Mouse (Mus musculus) embryonic fibroblast, embryonic 13.5 days (primary cell): Measurements from ENCODE around the gene Kcnn3. TPM values are rescaled to one million over a fixed set of nuclear protein-coding genes. Genes with fewer than 3 reads are reported as not detected.

Source experiments
- H3K27ac ChIP-seq: 2 replicates; pipeline ENCODE4 v1.5.1; 2012; ENCODE audit warnings: low read length, control low read depth, inconsistent platforms; ENCODE audit not compliant: insufficient read depth
- H3K4me1 ChIP-seq: 2 replicates; pipeline ENCODE4 v1.6.1; 2011; ENCODE audit warnings: low read length; ENCODE audit not compliant: control insufficient read depth, insufficient read depth
- H3K4me3 ChIP-seq: 2 replicates; pipeline ENCODE4 v1.5.1; 2011; ENCODE audit warnings: mild to moderate bottlenecking, control low read depth, low read length; ENCODE audit not compliant: insufficient read depth
- CTCF ChIP-seq: IDR thresholded peaks from 2 replicates; pipeline ENCODE4 v1.5.1; 2011; ENCODE audit warnings: mild to moderate bottlenecking, control low read depth, low read length, moderate library complexity, borderline replicate concordance; ENCODE audit not compliant: insufficient read depth
- POLR2A ChIP-seq: IDR thresholded peaks from 2 replicates; pipeline ENCODE4 v1.6.1; 2011; ENCODE audit warnings: low read depth, mild to moderate bottlenecking, control low read depth, low read length, moderate library complexity
- polyA plus RNA-seq: library from polyadenylated mRNA; stranded (reverse); fragments of >200 nt; gene quantifications from 2 replicates; pipeline ENCODE4 v1.2.4, GENCODE M21; 2011; ENCODE audit warnings: low read depth; ENCODE audit not compliant: missing spikeins, insufficient read length

Kcnn3 gene
- polyA plus RNA-seq, 1 experiment: 1.6 TPM

DNA sequence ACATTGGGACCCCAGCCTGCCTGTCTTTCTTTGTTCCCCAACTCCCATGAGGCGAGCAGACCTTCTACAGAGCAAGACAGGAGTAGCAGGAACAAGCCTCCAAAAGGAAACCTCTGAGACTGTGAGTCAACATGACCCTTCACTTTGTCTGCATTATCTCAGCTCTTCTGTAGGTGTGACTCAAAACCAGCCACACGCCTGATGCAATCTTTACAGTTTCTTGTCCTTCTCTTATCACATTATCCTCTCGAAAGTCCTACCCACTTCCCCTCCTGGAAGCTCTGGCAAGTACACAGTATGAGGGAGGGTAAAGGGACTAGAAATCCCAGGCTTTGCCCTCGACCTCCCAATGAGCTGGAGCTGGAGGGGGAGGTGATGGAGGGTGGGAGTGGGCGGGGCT lies 166.1 kb downstream of the Kcnn3 start:
- Histone ChIP-seq H3K4me3 (no peak overlapping the region), H3K4me1 (no peaks in the 10 kb centered on the region), H3K27ac (no peak overlapping the region)
- TF ChIP-seq CTCF: no peak
- TF ChIP-seq POLR2A: no peak

DNA sequence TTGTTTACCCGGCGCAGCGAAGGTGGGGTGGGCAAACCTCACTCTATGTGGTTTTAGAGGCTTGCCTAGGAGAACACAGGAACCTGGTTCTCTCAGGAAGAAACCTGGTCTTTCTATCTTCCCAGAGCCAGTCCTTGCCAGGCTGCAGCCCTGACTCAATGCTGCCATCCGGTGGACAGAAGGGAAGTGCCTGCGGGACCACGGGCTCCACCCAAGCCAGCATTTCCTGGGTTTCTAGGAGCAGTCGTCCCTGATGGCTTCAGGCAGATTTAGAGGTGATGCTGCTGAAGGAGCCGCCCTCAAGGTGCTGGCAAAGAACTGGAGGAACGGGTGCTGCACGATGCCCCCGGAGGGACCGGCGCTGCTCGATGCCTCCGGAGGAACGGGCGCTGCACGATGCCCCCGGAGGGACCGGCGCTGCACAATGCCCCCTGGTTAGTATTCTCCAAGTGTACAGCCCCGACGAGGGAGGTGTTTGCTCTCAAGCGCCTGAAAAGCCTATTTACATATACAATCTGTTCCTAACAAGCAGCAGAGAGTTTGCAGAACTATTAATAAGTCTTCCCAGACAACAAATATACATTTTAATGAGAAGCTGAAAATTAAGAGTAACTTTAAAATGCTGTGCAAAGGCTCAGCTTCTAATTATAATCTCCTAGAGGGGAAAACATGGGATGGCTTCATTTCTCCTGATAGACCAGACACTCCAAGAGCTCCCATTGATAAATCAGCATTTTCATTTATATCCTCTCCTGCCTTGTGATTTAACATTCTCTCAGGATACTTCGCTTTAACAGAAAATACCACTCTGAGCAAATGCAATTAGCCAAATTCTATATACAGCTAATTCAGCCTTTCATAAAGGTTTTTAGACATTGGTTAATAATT lies 169.0 kb downstream of the Kcnn3 start:
- peak overlapping the region; percentile 40; the same call in 1 of the 2 replicates for H3K4me3 ChIP-seq
- H3K27ac ChIP-seq: no peak overlapping the region
- no peaks in the 10 kb centered on the region for H3K4me1 ChIP-seq
- TF ChIP-seq CTCF: peak; percentile 98
- no peak for TF ChIP-seq POLR2A

DNA sequence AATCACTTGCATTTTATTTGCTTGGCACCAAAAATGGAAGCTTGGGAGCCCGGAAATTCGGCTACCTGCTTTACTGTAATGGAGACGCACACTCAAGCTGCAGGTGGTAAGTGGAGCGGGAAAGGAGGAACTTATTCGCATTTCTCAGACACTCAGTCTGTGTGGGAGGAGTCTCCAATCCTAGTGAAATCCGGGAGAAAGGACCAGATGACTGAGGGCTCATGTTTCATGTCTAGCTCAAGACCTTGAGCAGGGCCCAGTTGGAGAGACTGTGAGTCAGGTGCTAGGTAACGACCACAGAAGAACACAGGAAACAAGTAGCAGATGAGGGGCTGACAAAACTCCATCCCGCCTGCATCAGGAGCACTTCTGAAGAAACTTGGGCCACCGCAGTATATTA lies 171.8 kb downstream of the Kcnn3 start:
- TF ChIP-seq POLR2A (no peak), CTCF (no peak)
- no peak overlapping the region for H3K4me3 ChIP-seq
- H3K27ac ChIP-seq: no peak overlapping the region
- H3K4me1 ChIP-seq: no peaks in the 10 kb centered on the region

DNA sequence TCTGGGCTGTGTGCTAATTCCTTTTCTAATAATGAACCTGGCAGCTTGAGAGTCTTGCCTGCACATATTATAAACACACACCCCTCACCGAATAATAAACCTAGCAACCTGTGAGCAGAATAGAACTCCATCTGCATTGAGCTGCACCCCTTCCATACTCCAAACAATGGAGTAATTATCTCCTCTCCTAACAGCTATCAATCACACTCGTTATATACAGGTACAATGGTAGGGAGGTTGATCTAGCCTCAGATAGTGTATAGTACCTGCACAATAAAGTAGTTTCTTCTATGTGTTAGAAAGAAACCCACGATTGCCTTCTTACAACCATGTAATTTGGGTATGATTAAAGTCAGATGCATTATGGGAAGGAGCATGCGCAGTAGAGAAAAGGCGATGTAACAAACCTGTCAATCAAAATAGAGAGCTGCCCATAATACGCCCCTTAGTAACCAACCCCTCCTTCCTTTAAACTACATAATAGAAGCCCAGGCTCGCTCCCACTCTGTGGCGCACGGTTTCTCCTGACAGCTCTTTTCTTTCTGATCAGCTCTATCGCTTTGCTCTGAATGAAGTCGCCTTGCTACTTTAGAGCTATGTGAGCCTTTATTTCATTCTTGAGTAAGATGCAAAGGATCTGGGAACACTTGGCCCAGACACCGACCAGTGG lies 176.3 kb downstream of the Kcnn3 start:
- Histone ChIP-seq H3K4me3 (no peak overlapping the region), H3K27ac (no peak overlapping the region), H3K4me1 (no peaks in the 10 kb centered on the region)
- TF ChIP-seq CTCF (no peak), POLR2A (no peak)

DNA sequence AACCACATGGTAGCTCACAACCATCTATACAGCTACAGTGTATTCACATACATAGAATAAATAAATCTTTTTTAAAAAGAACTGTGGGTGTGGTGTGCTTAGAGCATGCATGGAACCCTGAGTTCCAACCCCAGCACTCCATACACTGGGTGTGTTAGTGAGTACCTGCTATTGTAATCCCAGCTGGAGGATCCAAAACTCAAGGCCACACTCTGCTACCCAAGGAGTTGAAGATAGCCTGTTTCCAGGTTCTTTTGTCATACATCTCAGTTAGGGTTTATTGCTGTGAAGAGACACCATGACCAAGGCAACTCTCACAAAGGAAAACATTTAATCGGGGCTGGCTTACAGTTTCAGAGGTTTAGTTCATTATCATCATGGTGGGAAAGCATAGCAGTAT lies 179.0 kb downstream of the Kcnn3 start:
- TF ChIP-seq POLR2A: no peak
- TF ChIP-seq CTCF: no peak
- Histone ChIP-seq H3K4me1 (no peaks in the 10 kb centered on the region), H3K4me3 (no peak overlapping the region), H3K27ac (no peak overlapping the region)

DNA sequence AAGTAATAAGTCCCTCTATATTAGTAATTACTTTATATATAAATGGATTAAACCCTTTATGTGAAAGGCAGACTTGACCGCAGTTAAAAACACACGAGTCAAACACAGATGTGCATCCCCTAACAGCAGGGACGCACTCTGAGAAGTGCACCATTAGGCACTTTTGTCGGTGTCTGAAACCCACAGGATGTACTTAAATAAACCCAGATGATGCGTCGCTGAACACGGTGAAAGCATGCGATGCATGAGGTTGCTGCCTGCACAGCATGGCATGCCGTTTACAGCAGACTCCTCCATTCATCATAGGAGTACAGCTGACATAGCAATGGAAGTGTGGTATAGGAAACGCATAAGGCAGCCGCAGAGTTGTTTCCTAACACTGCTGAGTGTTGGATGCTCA lies 180.5 kb downstream of the Kcnn3 start:
- Histone ChIP-seq H3K4me3 (no peak overlapping the region), H3K4me1 (no peaks in the 10 kb centered on the region), H3K27ac (no peak overlapping the region)
- no peak for TF ChIP-seq CTCF
- no peak for TF ChIP-seq POLR2A

DNA sequence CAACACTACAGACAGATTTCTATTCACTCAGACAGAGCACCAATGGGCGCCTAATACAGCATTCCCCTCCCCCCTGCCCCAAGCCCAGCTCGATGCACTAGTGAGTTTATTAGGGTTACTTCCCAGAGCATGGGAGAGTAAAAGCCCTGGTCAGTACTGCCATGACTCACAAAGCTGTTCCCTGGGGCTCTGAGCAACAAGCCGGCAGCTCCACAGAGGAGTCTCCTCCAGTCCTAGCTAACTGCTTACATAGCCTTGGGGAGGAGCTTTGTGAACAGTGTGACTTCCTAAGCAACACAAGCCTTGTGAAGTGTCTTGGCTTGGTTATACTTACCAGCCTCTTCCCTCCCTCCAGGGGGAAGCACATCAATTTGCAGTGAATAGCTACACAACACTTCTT lies 183.6 kb downstream of the Kcnn3 start:
- Histone ChIP-seq H3K27ac (no peak overlapping the region), H3K4me1 (no peaks in the 10 kb centered on the region), H3K4me3 (no peak overlapping the region)
- TF ChIP-seq CTCF: no peak
- TF ChIP-seq POLR2A: no peak

DNA sequence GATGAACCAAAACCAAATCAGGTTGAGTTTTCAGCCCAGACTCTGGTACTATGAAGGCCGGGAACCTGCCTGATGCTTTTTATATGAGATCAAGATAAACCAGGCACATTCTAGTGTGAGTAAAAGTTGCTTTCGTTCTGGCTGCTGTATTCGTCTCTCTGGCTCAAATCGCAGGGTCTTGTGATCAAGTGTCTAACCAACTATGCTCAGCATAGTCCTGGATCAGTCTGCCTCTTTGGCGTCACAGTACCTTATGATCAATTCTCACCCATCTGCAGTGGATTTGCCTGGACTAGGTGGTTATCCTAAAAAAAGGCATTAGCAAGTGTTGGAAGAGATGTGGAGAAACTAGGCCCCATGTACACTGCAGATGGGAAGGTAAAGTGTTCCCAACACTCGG lies 184.1 kb downstream of the Kcnn3 start:
- no peak overlapping the region for H3K27ac ChIP-seq
- TF ChIP-seq CTCF: no peak
- TF ChIP-seq POLR2A: no peak
- H3K4me3 ChIP-seq: no peak overlapping the region
- no peaks in the 10 kb centered on the region for H3K4me1 ChIP-seq

DNA sequence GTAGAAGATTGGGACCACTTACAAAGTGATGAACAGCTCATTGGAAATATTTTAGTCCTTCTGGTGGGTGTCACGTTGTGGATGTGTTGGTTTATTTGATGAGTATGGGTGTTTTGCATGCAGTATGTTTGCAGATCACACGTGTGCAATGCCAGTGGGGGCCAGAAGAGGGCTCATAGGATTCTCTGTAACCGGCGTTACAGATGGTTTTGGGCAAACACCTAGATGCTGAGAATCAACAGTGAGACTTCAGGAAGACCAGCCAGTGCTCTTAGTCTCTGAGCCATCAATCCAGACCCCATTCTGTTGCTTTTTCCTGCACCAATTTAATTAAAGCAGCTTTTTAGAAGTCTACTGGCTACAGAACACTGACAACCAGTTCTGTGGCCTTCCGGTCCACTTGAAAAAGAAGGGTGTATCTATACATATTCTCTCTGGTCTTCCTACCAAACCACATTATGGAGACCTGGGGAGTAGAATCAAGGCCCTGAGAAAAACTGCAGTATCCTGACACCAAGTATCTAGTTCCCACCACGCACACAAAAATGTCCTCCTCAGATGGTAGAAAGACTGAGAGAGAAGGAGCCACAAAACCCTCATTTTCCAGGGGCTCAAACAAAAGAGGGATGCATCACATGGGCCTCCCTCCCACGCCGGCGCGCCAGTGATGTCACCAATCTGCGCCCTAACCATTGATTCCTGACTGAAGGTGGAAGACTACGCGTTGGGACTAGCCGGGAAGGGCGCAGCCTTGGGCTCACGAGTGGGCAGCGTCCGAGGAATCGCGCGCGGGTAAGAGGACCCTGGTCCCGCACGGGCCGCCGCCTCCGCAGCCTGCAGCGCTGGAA lies 194.6 kb downstream of the Kcnn3 start, which contains the start of gene Adar:
Adar (plus strand) TSS at position 664 of the 848 bp plus-strand sequence.
- peaks cover 3% of the 10 kb centered on the region; the same call in 1 of the 2 replicates for H3K4me1 ChIP-seq
- peak within 1 kb of the TSS; percentile 63 for H3K4me3 ChIP-seq
- TF ChIP-seq CTCF (peak; percentile 23; the same call in 1 of the 2 replicates), POLR2A (peak; percentile 90)
- no peak within 1 kb of the TSS for H3K27ac ChIP-seq
